Mouse (Mus musculus) heart, adult 2 months (tissue): Measurements from ENCODE around the gene Ap3d1.

Experiments used
- CTCF ChIP-seq: fragments of 200-600 bp; IDR thresholded peaks from 2 replicates; pipeline ENCODE4 v1.8.1; 2022; ENCODE audit warnings: antibody characterized with exemption, mild to moderate bottlenecking, moderate library complexity
- POLR2A ChIP-seq: fragments of 200-500 bp; IDR thresholded peaks from 2 replicates; pipeline ENCODE4 v1.6.1; 2011; ENCODE audit warnings: mild to moderate bottlenecking, low read depth, low read length, control low read depth; ENCODE audit not compliant: insufficient read depth

DNA sequence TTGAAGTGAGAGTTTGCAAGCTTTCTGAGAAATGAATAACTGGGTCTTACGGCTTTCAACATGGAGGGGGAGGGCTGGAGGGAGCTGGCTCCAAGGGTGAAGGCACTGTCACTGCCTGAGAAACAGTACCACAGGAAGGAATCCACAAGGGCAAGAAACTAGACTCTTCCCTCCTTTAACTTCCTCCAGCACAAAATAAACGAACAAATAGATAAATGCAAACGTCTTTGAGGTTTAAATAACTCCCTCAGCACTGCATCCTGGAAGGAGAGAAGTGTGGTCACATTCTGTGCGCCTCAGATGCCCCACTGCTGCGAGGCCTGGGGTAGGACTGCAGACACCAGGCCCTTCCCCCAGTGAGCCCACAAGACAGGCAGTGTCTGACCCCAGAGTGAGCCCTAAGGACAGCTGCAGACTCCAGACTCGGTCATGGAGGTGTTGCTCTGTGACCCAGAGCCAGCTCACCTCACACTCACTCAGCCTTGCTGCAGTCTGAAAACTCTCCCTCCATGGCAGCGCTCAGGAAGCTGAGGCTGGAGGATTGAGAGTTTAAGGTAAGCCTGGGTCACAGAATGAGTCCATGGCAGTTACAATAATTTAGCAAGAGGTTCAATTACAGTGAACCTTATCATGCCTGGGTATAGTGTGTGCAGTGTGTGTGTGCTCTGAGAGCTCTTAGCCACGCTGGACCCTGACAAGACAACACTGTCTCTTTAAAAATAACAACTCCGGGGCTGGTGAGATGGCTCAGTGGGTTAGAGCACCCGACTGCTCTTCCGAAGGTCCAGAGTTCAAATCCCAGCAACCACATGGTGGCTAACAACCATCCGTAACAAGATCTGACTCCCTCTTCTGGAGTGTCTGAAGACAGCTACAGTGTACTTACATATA is 45.3 kb downstream of the Ap3d1 start:
- TF ChIP-seq POLR2A: no peak
- TF ChIP-seq CTCF: no peak
